Mouse (Mus musculus) stomach, embryonic 14.5 days (tissue): Measurements from ENCODE around the gene Acrbp. TPM values are rescaled to one million over a fixed set of nuclear protein-coding genes. Genes with fewer than 3 reads are reported as not detected.

Experiments
- ATAC-seq: fragments of 200-750 bp; cut with Nextera tagmentation; 2 replicates; pipeline ENCODE4 v1.8.0; 2017; ENCODE audit warnings: low read depth, moderate TSS enrichment; ENCODE audit not compliant: insufficient number of reproducible peaks, insufficient read depth, low FRiP score
- H3K27ac ChIP-seq: fragments of 300-500 bp; sonication (generic); 2 replicates; pipeline ENCODE4 v1.5.1; 2014; ENCODE audit warnings: mild to moderate bottlenecking, low read length, moderate library complexity, mixed read lengths
- H3K27me3 ChIP-seq: fragments of 300-500 bp; sonication (generic); 2 replicates; pipeline ENCODE4 v1.6.1; 2014; ENCODE audit warnings: low read length, control low read depth, mixed read lengths; ENCODE audit not compliant: control insufficient read depth, insufficient read depth
- H3K36me3 ChIP-seq: fragments of 300-500 bp; sonication (generic); 2 replicates; pipeline ENCODE4 v1.6.1; 2014; ENCODE audit warnings: mild to moderate bottlenecking, control low read depth, low read length, moderate library complexity, mixed read lengths; ENCODE audit not compliant: control insufficient read depth, insufficient read depth
- H3K4me1 ChIP-seq: fragments of 300-500 bp; sonication (generic); 2 replicates; pipeline ENCODE4 v1.6.1; 2014; ENCODE audit warnings: low read length, control low read depth, mixed read lengths; ENCODE audit not compliant: control insufficient read depth, insufficient read depth
- H3K4me2 ChIP-seq: fragments of 300-500 bp; sonication (generic); replicated peaks from 2 replicates; pipeline ENCODE4 v1.6.1; 2014; ENCODE audit warnings: low read depth, low read length, control low read depth
- H3K4me3 ChIP-seq: fragments of 300-500 bp; sonication (generic); 2 replicates; pipeline ENCODE4 v1.5.1; 2014; ENCODE audit warnings: low read depth, low read length, control low read depth
- H3K9ac ChIP-seq: fragments of 300-500 bp; sonication (generic); replicated peaks from 2 replicates; pipeline ENCODE4 v1.6.1; 2014; ENCODE audit warnings: low read depth, mild to moderate bottlenecking, control low read depth, low read length, moderate library complexity, mixed read lengths
- H3K9me3 ChIP-seq: fragments of 300-500 bp; sonication (generic); 2 replicates; pipeline ENCODE4 v1.6.1; 2016; ENCODE audit warnings: low read depth, low read length, control low read depth; ENCODE audit not compliant: control insufficient read depth
- WGBS: fragments of 180-500 bp; shearing (Covaris S2); extraction: QIAGEN DNeasy Blood & Tissue Kit; methylation state at CpG from one replicate; pipeline ENCODE4 v1.1.7; 2014; 5-methylcytosine and 5-hydroxymethylcytosine counted together
- polyA plus RNA-seq: library from polyadenylated mRNA; unstranded; fragments of >200 nt; fragmentation: Nextera tagmentation; extraction: Ambion mirVana; gene quantifications from 2 replicates; pipeline ENCODE4 v1.2.1, GENCODE M21; 2014

Gene Acrbp
- polyA plus RNA-seq, 1 experiment from 2014 or later, result 18.6 TPM

DNA sequence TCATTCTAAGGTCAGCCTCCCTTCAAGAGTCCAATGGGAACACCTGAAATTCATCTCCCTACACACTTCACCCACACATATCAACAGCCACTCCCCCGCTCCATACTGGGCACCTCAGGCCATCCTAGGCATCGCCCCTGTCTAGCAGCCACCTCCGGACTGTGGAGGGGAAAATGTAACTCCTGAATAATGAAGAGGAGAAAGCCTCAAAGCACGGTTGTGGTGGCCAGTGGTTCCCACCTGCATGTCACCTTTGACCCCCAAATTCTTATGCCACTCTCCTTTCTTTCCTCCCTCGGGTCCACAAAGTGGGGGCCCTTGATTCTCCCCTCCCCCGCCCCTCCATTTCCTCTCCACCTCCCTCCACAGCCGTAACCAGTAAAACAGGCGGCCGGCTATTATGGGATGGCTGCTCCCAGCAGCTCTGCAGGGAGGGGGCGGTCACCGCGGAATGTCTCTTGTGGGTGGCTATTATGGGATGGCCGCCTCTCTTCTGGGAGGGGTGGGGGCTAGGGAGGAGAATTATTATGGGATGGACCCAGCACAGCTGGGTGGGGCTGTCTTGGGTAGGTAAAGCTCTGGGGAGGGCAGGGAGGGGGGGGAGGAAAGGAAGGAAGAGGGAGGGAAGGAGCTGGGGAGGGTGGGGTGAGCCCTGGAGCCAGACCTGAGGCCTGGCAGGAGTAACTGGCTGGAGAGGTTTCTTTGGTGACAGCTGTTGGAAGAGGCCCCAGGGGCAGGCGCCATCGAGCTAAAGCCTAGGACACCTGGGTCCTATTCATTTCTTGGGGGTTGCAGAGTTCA is 40.2 kb downstream of the Acrbp start:
- 1% methylated on average over 14 of the region's 15 CpGs for WGBS
- Histone ChIP-seq H3K27me3 (no peaks in the 10 kb centered on the region), H3K9me3 (no peaks in the 10 kb centered on the region), H3K27ac (peak overlapping the region; percentile 85), H3K9ac (peak overlapping the region; percentile 21; the same call in 1 of the 2 replicates), H3K4me1 (peaks cover 17% of the 10 kb centered on the region), H3K36me3 (no peaks in the 10 kb centered on the region), H3K4me2 (peak overlapping the region; percentile 45), H3K4me3 (0 out of 2 replicates have a peak overlapping the region, but pooled peaks have one; percentile 3)
- peak; percentile 74 for ATAC-seq

GRCm38 (mm10) chr6:125090341-125091085 is 41.0 kb downstream of the Acrbp start:
- peaks cover 17% of the 10 kb centered on the region for H3K4me1 ChIP-seq
- H3K27ac ChIP-seq, result peak overlapping the region; percentile 85
- no peaks in the 10 kb centered on the region for H3K27me3 ChIP-seq
- H3K9ac ChIP-seq, result peak overlapping the region; percentile 21; the same call in 1 of the 2 replicates
- 0 out of 2 replicates have a peak overlapping the region, but pooled peaks have one; percentile 3 for H3K4me3 ChIP-seq
- ATAC-seq, result no peak
- WGBS, result 43% methylated on average over 10 of the region's 10 CpGs
- H3K36me3 ChIP-seq, result no peaks in the 10 kb centered on the region
- H3K4me2 ChIP-seq, result peak overlapping the region; percentile 45
- no peaks in the 10 kb centered on the region for H3K9me3 ChIP-seq

DNA sequence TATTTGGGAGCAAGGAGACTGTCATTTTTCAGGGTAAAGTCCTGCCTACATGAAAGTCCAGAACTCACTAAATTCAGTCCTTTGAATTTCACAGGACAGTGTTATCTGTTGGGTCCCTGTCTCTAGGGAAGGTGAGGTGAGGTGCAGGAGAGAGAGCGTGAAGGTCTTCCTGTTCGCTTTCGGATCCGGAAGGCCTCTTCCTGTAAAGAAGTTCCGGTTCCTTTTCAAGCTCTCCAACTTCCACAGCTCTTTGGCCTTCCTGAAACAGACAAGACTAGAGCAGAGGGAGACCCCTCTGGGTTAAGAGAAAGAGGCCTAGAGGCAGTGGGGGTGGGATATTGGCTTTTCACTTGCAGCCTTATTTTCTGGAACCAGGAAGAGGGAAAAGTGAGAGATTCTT is 42.9 kb downstream of the Acrbp start:
- no peaks in the 10 kb centered on the region for H3K27me3 ChIP-seq
- H3K9ac ChIP-seq, result no peak overlapping the region
- H3K4me3 ChIP-seq, result no peak overlapping the region
- H3K9me3 ChIP-seq, result no peaks in the 10 kb centered on the region
- H3K36me3 ChIP-seq, result no peaks in the 10 kb centered on the region
- H3K4me1 ChIP-seq, result peaks cover 17% of the 10 kb centered on the region
- WGBS, result 82% methylated on average over 5 of the region's 5 CpGs
- H3K4me2 ChIP-seq, result no peak overlapping the region
- no peak overlapping the region for H3K27ac ChIP-seq
- no peak for ATAC-seq

DNA sequence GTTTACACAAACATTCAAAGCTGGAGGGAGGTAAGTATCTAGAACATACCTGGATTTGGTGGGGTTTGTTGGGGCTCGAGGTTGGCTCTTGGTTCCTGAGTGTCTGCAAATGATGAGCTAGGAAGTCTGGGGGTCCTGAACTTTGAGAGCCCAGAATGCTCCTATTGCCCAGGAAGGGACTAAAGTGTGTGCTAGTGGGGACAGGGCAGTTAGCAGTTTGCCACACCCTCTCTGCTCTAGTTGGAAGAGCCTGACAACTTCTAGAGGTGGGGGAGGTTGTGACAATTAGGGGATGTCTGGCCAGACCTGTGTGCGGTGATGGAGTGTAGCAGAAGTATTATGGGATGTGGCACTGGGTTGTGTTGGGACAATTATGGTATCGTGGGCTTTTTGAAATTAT is 45.4 kb downstream of the Acrbp start:
- Histone ChIP-seq H3K4me2 (no peak overlapping the region), H3K27me3 (no peaks in the 10 kb centered on the region), H3K4me3 (no peak overlapping the region), H3K27ac (peak overlapping the region; percentile 95), H3K9me3 (no peaks in the 10 kb centered on the region), H3K4me1 (peaks cover 34% of the 10 kb centered on the region), H3K36me3 (peaks cover 19% of the 10 kb centered on the region), H3K9ac (no peak overlapping the region)
- WGBS, result 50% methylated on average over 3 of the region's 3 CpGs
- no peak for ATAC-seq

DNA sequence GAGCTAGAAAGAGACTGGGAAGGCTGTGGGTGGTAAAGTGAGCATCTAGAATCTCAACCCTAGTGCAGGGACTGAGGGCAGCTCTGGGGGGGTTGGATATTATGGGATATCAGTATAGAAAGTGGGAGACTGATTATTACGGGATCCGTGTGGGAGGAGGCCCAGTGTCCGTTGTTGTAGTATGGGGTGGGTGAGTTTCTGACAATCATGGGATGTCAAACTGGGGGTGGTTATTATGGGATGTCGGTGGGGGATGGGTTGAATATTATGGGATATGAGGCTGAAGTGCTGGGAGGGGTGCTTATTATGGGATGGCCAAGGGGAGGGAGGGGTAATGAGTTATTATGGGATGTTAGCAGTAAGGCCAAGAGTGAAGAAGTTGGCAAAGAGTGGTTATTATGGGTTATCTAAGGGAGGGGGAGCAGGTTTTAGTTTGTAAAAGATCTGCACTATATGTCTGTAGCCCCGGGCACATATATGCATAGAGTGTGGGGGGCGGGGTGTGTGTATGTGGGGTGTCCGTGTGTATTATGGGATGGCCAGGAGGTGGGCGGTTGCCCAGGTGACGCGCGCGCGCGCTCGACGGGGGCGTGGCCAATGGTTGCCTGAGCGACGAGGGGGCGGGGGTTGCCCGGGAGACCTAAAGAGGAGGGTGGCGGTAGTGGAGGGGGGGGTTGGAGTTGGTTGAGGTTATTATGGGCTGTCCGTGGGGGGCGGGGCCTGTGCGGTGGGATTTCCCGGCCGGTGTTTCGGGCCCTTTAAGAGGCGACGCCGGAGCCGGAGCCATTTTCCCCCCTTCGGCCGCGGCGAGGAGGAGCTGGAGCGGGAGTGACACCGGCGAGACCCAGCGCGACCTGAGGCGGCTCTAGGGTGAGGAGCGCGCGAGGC is 46.1 kb downstream of the Acrbp start, which contains the start of gene Chd4:
Gene Chd4 (plus strand): TSS at position 591 of the 888 bp plus-strand sequence.
- 2% methylated on average over 40 of the region's 45 CpGs for WGBS

DNA sequence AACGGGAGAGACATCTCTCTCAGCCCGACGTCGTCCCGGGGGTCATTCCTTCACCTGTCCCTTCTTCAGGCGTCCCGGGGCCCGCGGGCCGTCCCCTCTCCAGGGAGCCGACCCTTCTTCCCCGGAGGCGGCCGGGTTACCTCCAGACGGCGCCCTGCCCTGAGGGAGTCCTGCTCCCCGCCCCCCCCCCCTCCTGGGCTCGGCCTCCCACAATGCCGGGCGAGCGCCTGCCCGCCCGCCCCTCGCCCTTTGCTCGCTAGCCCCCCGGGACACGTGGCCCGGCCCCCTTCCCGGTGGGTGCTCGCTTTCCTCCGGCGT is 46.7 kb downstream of the Acrbp start:
- Histone ChIP-seq H3K4me1 (peaks cover 23% of the 10 kb centered on the region), H3K4me2 (peak overlapping the region; percentile 95), H3K27me3 (no peaks in the 10 kb centered on the region), H3K9ac (peak overlapping the region; percentile 96), H3K4me3 (peak overlapping the region; percentile 98), H3K27ac (peak overlapping the region; percentile 95), H3K9me3 (no peaks in the 10 kb centered on the region), H3K36me3 (peaks cover 33% of the 10 kb centered on the region)
- ATAC-seq, result no peak
- 0% methylated on average over 22 of the region's 32 CpGs for WGBS

More for the DNA sequence above, 46.1 kb downstream of the Acrbp start, which contains the start of gene Chd4:
- peak; percentile 81 for ATAC-seq
- Histone ChIP-seq H3K4me2 (peak within 1 kb of the TSS; percentile 95), H3K4me1 (peaks cover 26% of the 10 kb centered on the region), H3K27me3 (no peaks in the 10 kb centered on the region), H3K4me3 (peak within 1 kb of the TSS; percentile 98), H3K27ac (peak within 1 kb of the TSS; percentile 95), H3K9me3 (no peaks in the 10 kb centered on the region), H3K9ac (peak within 1 kb of the TSS; percentile 96), H3K36me3 (peaks cover 27% of the 10 kb centered on the region)

GRCm38 (mm10) chr6:125096597-125097345 is 47.3 kb downstream of the Acrbp start:
- 0% methylated on average over 40 of the region's 44 CpGs for WGBS
- Histone ChIP-seq H3K9me3 (no peaks in the 10 kb centered on the region), H3K4me2 (peak overlapping the region; percentile 95), H3K36me3 (peaks cover 38% of the 10 kb centered on the region), H3K4me1 (peaks cover 23% of the 10 kb centered on the region), H3K4me3 (peak overlapping the region; percentile 98), H3K9ac (peak overlapping the region; percentile 96), H3K27me3 (no peaks in the 10 kb centered on the region), H3K27ac (peak overlapping the region; percentile 95)
- ATAC-seq, result peak; percentile 47
